Mouse (Mus musculus) cerebellum, adult 2 months (tissue): Measurements from ENCODE around the gene Wnt3.

Experiments used
- CTCF ChIP-seq: fragments of 200-500 bp; IDR thresholded peaks from 2 replicates; pipeline ENCODE4 v1.5.1; 2011; ENCODE audit warnings: low read depth, mild to moderate bottlenecking, control low read depth, low read length, moderate library complexity, borderline replicate concordance; ENCODE audit not compliant: insufficient read depth
- POLR2A ChIP-seq: fragments of 200-500 bp; IDR thresholded peaks from 2 replicates; pipeline ENCODE4 v1.6.1; 2011; ENCODE audit warnings: low read length, control low read depth, borderline replicate concordance; ENCODE audit not compliant: insufficient read depth

GRCm38 (mm10) chr11:103772505-103773386 lies 1.2 kb upstream of the Wnt3 start:
- TF ChIP-seq CTCF (no peak), POLR2A (no peak)
